Mouse (Mus musculus): Measurements from ENCODE around the gene Dhrs3.

Gene Dhrs3

DNA sequence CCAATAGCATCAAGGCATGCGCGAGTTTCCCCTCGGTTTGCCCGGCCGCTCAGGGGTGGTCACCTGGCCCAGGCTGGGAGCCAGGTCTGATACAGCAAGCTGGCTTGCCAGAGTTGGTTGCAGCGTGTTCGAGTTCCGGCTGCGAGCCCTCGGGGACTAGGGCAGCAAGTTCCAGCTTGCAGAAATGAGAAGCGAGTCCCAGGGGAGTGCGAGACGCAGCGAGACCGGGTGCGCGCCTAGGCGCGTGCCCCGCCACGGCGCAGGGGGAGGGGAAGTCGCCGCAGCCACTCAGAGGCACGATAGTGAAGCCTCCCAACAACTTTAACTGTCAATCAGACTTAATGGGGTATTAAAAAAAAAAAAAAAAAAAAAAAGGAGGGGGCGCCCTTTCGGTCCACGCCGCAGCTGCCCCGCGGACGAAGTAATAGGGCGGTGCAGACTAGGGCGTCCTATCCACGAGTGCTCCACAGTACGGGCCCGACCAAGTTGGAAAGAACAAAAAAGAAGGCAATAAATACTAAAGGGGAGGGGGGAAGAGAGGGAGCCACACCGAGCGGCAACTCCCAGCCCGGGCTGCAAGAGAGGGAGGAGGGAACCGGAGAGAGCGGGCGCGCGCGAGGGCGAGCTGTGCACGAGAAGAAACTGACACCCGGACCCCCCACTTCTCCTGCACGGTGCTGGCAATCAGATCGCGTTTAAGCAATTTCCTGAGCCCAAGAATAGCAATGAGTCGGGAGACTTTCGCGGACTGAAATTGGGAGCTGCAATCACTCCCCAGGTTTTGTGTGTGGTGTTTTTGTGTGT lies at the start of gene Dhrs3:
TSS of gene Dhrs3 (plus strand) at position 695 of the 804 bp plus-strand sequence.
- peak; percentile 57 for DNase-seq (ENCODE audit: low read depth)

DNA sequence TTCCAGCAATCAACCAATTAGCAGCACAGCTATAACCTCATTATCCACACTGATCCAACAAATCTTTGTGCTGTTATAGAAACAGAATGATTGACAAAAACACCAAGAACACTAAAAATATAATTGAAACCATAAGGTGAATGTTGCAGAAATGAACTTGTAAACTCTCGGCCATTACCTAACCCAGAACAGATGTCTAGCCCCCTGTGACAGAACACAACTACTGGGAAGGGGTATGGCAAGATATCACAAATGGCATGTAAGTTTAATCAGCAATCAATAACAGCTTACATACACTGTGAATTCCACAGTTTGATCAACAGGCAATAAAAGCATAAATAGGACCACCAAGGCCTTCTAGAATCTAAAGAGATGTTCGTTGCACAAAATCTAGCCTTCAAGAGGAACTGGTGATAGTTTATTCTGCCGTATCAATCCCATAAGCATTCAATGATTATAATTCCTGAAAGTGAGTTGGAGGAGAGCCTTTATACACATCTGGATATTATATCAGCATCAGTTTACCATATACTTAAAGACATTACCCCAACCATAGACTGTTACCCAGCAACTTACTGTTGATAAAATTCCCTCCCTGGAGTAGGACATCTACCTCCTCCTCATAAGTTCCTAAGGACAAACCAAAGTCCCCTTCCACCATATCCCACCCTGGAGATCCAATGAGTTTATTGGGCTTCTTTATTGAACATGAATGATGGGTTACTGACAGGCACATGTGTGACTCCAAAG lies 30.7 kb upstream of the Dhrs3 start:
- DNase-seq (ENCODE audit: low read depth), result no peak

GRCm38 (mm10) chr4:144867926-144868325 lies 24.7 kb upstream of the Dhrs3 start:
- DNase-seq (ENCODE audit: low read depth), result no peak

GRCm38 (mm10) chr4:144868584-144868983 lies 24.0 kb upstream of the Dhrs3 start:
- no peak for DNase-seq (ENCODE audit: low read depth)

DNA sequence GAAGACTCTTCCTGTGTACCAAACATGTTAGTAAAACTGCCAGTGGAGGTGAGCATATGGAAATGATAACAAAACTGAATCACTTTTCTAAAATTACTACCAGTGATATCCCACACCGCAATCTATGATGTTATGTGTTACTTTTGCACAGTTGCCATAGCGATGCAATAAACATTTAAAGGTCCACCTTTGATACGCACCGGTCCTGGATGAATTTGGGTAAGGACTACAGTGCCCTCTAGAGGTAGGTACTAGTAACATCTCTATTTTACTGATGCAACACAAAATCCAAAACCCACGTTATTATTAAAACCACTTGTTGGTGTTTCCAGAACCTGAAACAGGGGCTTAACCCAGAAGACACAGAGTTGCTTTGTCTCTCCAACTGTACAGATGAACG lies 19.7 kb upstream of the Dhrs3 start:
- DNase-seq (ENCODE audit: low read depth), result no peak

DNA sequence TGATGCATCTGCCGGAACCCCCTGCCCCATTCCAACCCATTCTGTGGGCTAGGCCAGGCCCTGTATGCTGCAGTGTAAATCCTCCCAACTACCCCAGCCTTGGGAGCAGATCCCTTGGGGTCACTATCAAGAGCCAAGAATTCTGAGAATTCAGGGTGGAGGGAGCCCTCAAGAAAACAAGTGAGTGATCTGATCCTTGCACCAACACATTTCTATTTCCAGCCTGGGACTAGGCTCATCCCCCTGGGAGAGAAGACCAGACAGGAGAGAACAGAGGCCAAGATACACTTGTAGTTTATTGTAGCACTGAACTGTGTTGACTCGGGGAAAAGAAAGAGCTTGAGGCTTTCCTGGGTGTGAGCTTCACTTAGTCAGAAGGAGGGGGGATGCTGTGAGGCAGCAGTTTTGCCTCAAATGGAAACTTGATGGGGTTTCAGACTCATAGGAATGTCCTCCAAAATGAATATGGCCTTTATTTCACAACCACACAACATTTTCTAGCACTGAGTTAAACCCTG lies 17.0 kb upstream of the Dhrs3 start:
- no peak for DNase-seq (ENCODE audit: low read depth)

- DNase-seq (ENCODE audit: low read depth), result no peak
Observed at GRCm38 (mm10) chr4:144879549-144879948, 13.1 kb upstream of the Dhrs3 start.

DNA sequence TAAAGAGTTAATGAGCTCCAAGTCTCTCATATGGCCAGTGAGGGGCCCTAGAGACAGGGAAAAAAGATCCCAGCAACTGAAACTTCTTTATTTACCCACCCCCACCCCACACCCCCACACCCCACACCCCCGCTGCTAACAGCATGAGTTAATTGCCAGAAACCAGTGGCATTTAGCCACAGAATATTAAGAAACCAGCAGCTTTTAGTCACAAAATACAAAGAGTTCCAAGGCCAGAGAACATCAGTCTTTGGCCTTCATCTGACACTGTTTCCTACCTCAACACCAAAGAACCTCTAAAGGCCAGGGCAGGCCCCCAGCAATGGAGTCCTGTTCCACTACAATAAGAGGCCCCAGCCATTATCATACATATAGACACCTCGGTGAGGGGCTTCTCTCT lies 11.3 kb upstream of the Dhrs3 start:
- no peak for DNase-seq (ENCODE audit: low read depth)

- no peak for DNase-seq (ENCODE audit: low read depth)
Observed at GRCm38 (mm10) chr4:144882881-144883331, 9.7 kb upstream of the Dhrs3 start.

DNA sequence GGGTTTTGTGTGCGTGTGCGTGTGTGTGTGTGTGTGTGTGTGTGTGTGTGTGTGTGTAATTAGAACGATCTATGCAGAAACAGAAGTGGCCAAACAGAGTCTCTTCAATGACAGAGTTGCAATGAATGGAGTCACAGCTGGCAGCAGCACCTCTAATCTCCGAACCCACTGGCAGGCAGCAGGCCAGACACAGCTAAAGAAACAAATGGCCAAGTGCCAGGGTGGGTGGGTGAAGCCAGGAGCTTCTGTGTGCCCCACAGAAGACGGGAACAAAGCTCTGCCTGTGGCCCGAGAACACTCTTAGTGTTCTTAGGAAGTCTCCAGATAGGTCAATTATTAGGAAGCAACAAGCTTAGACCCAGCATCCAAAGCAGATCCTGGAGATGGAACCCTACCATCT lies 6.2 kb upstream of the Dhrs3 start:
- DNase-seq (ENCODE audit: low read depth), result no peak

DNA sequence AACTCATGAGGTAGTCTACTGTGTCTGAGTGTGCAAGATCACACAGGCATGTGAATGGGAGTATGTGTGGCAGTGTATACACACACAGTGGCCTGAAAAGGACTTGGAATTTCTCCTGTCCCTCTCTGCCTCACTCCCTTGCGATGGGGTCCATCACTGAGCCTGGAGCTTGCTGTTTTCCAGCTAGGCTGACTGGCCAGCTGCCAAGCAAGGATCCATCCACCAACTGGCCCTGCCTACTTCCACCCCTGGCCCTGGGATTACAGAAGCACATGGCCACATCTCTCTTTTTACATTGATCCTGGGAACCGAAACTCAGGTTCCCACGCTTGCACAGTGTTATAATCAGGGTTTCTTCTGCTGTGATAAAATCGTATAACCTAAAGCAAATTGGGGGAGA lies 3.9 kb upstream of the Dhrs3 start:
- DNase-seq (ENCODE audit: low read depth), result no peak

DNA sequence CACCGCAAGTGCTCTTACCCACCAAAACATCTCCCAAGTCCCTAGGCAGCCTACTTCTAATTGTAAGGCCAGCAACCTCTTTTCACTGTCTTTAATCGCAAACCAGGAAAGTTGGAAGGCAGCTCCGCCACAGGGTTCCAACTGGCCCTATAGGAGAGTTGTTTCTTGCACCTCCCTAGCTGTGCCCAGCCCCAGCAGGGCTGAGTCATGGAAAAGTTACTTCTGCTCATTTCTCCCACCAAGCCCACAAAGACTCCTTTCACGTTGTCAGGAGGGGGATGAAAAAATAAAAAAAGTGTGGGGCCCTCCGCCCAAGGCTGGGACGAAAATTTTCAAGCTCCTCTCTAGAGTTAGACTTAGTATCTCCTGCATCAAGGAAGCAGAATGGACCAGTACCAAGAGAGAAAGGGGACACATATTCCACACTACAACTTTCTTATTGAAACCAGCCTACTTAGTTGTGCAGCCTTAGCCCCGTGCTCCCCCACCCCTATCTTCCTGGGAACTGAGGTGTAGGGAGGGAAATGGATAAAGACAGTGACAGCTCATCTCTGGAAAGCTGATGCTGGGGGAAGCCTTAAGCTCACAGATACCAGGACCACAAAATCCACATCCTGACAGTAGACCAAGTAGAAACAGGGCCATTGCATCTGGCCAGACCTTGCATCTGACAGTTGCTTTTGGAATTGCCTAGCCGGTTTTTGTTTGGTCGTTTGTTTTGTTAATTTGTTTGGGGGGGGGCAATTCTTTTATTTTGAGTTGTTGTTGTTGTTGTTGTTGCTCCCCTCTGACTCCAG lies 2.9 kb upstream of the Dhrs3 start:
- DNase-seq (ENCODE audit: low read depth), result no peak

- DNase-seq (ENCODE audit: low read depth), result peak; percentile 71
Observed at GRCm38 (mm10) chr4:144890690-144891120, 1.9 kb upstream of the Dhrs3 start.

DNA sequence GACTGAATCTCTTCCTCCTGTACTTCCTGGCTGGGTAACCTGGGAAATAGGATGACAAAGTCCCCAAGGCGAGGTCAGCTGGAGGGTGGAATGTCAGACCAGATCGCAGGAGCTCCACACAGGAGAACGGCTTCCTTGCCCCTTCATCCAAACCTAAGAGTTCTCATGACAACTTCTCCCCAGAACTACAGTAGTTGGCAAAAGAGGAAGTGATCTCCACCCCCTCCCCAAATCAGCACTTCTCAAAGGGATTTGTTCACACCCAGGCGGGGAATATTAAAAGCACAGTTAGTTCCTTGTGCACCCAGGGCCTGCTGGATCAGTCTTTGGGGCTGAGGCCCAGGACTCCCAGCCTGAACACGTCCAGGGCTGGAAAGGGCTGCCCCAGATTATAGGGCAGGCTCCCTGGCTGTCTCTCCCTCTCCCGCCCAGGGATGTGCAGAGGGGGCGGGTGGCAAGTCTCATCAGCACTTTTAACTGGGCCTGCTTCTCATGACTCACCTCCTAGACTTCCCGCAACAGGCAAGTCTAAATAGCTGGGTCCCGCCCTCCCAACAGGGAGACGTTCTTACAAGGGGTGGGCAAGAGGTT lies 1.4 kb upstream of the Dhrs3 start:
- DNase-seq (ENCODE audit: low read depth), result peak; percentile 19

DNA sequence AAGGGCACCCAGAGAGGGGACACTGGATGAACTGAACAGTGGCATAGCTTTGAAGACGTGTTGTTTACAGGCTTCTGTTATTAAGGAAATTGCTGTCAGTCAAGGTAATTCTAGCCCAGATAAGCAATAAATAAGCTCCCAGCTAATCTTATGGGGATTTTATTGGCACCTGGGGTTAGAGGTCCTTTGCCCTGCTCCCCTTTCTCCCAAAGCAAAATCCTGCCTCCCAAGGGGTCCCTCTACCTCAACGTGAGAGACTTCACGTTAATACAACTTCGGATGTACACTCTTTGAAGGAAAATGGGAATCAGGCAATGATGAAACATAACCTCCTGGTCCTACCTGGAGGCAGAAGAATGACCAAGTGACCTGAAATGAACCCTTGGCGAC lies 889 bp upstream of the Dhrs3 start:
- no peak for DNase-seq (ENCODE audit: low read depth)

GRCm38 (mm10) chr4:144892937-144893272 lies 278 bp downstream of the Dhrs3 start:
- DNase-seq (ENCODE audit: low read depth), result no peak

DNA sequence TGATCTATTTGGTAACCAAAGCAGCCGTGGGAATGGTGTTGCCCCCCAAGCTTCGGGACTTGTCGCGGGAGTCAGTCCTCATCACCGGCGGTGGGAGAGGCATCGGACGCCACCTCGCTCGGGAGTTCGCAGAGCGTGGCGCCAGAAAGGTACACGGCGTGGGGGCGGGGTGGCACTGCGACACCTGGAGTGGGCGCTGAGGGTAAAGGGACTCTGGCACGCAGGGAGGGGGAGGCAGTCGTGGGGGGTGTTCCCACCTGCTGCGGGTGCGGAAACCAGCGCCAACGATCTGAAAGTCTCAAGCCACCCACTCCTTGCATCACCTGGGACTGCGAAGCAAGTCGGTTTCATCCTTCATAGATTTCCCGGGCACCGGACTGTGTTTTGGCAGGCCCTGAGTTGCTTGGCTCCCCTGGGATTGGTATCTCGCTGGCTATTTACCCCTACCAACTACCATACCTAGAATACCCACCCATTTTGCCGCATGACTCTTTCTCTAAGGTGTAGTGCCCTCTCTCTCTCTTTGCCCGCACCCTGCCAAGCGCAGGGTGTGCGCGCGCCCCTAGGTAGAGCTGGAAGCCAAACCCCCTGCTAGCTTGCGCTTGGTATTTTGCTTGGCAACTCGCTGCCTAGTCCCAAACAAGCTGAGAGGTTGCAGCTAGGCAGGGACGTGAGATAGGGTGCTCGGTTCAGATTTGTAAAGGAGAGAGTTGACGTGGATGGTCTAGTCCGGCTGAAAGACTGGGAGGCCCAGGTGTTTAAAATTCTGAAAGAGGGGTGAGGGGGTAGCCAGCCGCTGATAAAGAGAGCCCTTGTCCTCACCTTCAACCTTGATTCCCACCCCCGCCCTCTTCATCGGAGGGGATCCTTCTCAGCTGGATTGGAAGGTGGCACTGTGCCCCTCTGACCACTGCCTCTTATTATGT lies 1.2 kb downstream of the Dhrs3 start:
- peak; percentile 34 for DNase-seq (ENCODE audit: low read depth)

DNA sequence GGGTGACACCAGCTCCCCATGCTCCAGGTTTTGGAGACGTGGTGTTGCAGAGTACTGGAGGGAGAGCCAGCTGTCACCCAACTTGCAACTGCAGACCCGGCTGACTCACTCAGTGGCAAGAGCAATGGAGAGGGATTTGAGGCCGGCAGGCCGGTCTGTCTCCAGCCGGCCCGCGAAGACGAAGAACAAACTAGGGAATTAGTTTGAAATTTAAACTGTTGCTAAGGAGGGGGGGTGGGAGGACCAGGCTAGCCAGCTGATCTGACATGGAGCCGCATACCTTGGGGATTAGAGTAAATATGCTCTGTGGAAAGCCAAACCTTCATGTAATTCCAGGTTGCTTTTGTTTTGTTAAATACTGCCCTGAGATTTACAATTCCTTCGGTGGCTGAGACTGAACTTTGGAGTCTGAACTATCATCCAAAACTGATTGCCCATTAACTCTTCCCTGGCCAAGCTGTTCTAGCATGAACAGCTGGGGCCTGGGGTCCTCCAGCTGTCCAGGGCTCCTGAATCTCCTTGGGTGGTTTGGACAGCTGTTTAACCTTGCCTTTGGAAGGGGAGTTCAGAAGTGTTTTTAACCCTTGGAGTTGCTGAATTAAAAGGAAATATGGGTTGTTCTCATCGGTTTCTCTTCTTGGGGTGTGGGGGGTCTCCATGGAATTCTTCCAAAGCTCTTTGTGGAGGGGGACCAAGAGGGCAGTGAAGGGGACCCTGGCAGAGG lies 2.0 kb downstream of the Dhrs3 start:
- no peak for DNase-seq (ENCODE audit: low read depth)

- no peak for DNase-seq (ENCODE audit: low read depth)
Observed at GRCm38 (mm10) chr4:144895211-144895590, 2.6 kb downstream of the Dhrs3 start.

DNA sequence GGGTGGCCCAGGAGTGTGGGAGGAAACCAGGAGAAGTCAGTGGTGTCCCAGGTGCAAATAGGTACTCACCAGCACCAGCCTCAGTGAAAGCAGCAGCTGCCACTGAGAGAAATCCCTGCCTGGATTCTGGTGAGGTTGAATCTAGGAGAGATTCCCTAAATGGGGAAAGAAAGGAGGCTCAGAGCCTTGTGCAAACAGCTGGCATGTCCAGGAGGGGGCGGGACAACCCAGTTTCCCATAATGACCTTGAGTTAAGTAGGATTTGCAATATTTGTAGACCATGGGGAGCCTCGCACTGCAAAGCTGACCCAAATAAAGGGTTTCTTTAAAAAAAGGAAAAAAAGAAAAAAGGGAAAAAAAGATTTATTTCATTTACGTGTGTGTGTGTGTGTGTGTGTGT lies 3.7 kb downstream of the Dhrs3 start:
- no peak for DNase-seq (ENCODE audit: low read depth)
